ENCODE assay signal across 8 mouse cellular contexts in the genomic region with DNA sequence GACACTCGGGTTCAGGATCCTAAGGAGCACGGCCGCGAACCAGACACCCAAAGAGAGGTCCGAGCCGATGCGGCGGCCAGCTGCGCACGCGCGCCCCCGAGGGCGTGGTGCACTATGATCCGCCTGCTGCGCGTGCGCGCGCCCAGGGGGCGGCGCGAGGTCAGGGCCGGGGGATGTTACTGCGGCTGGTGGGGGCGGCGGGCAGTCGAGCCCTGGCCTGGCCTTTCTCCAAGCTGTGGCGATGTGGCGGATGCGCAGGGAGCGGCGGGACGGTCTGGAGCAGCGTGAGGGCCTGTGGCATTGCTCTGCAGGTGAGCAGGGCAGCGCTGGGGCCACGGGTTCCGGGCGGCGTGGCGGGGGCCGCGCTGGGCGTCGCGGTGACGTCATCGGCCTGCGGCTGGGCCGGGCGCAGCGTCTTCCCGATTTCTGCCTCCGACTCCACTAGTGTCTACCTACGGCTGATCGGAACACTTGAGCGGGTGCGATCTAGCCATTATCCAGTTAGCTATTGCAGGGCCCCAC. TPM values are rescaled to one million over a fixed set of nuclear protein-coding genes. Genes with fewer than 3 reads are reported as not detected.
DNase-seq lines count a peak whose midpoint lies in the region; ATAC-seq lines count a peak whose summit lies in the region.

A gene (plus strand): TSS at position 167 of the 522 bp plus-strand sequence.

- 0 out of 2 replicates have a peak, but pooled peaks cover 2% of the 10 kb centered on the region for H3K36me3 ChIP-seq in hindbrain, embryonic 11.5 days (ENCODE audit: control insufficient read depth, insufficient read depth, low read length)

- peak within 1 kb of the TSS; percentile 60 for H3K4me2 ChIP-seq in hindbrain, embryonic 11.5 days (replicated peaks; ENCODE audit: low read depth, low read length)

- under 1% methylated on average over 55 of the region's 58 CpGs for WGBS in hindbrain, embryonic 11.5 days

- peak; percentile 98 for DNase-seq in MN1 (ENCODE audit: low spot score)
- peak; percentile 96 for DNase-seq in cerebellum, adult 9-10 months
- DNase-seq in frontal cortex, adult 2 months (ENCODE audit: extremely low spot score in 1 of 2, low spot score in 1 of 2) = peak; percentile 82 to 94
- DNase-seq in hindbrain, embryonic 11.5 days (ENCODE audit: low spot score) = peak; percentile 97
- peak; percentile 89 to 95 for DNase-seq in layer of hippocampus, postnatal 10 days (ENCODE audit: low spot score in 2 of 2)
- DNase-seq in lung, postnatal 10 days = peak; percentile 95
- peak; percentile 95 for DNase-seq in ovary, postnatal 36 days (ENCODE audit: low spot score)
- peak; percentile 94 for DNase-seq in thymus, postnatal 25 days

- peak within 1 kb of the TSS; percentile 84 for H3K4me3 ChIP-seq in hindbrain, embryonic 11.5 days (ENCODE audit: low read depth, low read length)

- no peaks in the 10 kb centered on the region for H3K27me3 ChIP-seq in hindbrain, embryonic 11.5 days (ENCODE audit: control insufficient read depth, insufficient read depth, low read length)

- no peaks in the 10 kb centered on the region for H3K9me3 ChIP-seq in hindbrain, embryonic 11.5 days (ENCODE audit: control insufficient read depth, low read length)

- peak within 1 kb of the TSS; percentile 84 for H3K9ac ChIP-seq in hindbrain, embryonic 11.5 days (ENCODE audit: low read depth, low read length)

- peak; percentile 90 for ATAC-seq in hindbrain, embryonic 11.5 days (ENCODE audit: low FRiP score)

- H3K27ac ChIP-seq in hindbrain, embryonic 11.5 days (ENCODE audit: low read depth, low read length) = peak within 1 kb of the TSS; percentile 93

- no peaks in the 10 kb centered on the region; the same call in 1 of the 2 replicates for H3K4me1 ChIP-seq in hindbrain, embryonic 11.5 days (replicated peaks; ENCODE audit: control insufficient read depth, insufficient read depth, low read length)

RNA-seq across cellular contexts. Expression of the gene that starts here (rescaled TPM):
- polyA plus RNA-seq in frontal cortex, adult 2 months (2012; rRNA removed) = 24.3 and 26.3 TPM in 2 replicates
- polyA plus RNA-seq in hindbrain, embryonic 11.5 days (2014; fragmentation: Nextera tagmentation; extraction: Ambion mirVana) = 30.7 and 32.3 TPM in 2 replicates
- 10 to 100 TPM; 36.9 to 40.2 TPM for total RNA-seq in layer of hippocampus, postnatal 10 days (2021)

Comparison
In these comparisons a context has a peak if more than half of its experiments do, and no peak if none do; other contexts are left out.
1. Peak in every context shown above with its lines: DNase-seq, ATAC-seq, H3K4me3 ChIP-seq and H3K27ac ChIP-seq.